Mouse (Mus musculus): Measurements from ENCODE around the gene Enpep.

GRCm38 (mm10) chr3:129332586-129332985 lies at the start of gene Enpep:
- TF ChIP-seq POLR2A (IDR thresholded peaks at IDR 0.05; ENCODE audit: low read depth, low read length) (peak; percentile 45), CTCF (conservative IDR thresholded peaks at IDR 0.05; ENCODE audit: insufficient read depth, insufficient read length, low read depth, low read length) (no peak)

Measured in kidney, adult 2 months (tissue).